Mouse (Mus musculus): ENCODE measurements at regions not wholly inside any gene's neighbourhood (a gene's known extent, or its start where the extent isn't known, plus 50 kb on each side); places are given as distances from the start of the nearest gene placed in this dataset.

DNA sequence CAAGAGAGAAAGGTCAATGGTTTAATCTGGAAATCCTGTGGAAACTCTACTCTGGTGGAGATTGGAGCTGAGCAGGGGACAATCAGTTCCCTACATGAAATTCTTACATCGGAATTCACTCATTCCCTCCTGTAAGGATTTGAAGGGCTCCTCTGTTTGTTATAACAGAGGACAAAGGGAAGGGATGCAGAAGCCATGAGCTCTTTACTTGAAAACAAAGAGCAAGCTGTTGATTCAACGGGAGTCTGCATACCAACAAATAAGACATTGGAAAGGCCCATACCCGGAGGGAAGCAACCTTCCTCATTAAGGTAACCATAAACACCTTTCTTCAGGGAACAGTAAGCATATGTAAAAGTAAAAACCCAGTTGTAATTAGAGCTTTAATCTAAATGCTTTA, 359.3 kb downstream of the Cenpc1 start:
- no peak for DNase-seq

DNA sequence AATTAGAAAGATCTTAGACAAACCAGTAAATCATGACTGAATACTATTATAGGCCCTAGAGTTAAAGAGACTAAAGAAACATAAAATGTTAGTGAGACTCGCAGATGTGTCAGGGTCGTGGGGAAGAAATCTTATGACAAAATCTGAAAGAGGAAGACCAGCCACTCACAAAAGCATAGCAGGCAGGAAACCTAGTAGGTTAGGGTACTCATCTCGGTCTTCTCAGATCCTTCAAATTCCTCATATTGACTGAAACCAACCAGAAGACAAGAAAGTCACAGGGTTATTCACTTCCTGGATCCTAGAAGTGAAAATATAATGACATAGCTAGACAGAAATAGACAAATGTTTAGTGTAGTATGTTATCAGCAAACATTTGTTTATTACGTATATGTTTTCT, 387.5 kb downstream of the Cenpc1 start:
- DNase-seq: no peak

DNA sequence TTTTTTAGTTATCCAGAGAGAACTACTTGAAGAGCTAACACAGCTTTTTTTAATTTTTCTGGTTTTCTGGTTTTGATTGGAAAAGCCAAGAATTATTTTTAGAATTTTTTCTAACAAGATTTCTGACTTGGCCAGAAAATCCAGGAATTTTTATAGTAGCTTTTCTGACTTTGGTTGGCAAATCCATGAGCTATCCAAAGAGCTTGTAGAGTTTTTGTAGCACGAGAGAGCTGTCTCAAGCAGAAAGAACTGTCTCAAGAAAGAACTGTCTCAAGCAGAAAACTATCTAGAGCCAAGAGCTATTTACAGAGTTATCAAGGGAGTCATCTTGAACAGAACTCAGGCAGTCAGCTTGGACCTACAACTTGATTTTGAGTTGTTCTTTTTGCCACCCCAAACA, 394.3 kb downstream of the Cenpc1 start:
- no peak for DNase-seq

DNA sequence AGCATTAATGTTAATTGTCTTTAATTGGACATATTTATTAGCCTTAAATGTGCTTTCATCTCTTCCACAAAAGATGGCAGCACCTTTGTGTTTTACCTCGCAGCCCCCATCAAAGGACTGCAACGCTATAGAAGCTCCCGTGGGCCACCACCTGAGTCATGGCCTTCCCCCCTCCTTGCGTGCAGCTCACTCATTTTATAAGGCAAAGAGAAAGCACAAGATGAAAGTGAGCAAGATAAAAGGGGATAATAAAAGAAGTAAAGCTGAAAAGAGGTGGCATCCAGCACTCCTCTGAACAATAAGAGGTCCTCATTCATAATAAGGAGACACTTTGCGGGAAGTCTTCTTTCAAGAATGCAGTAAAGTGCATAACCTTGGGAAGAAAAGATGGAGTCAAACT, 403.9 kb downstream of the Cenpc1 start:
- DNase-seq: no peak

DNA sequence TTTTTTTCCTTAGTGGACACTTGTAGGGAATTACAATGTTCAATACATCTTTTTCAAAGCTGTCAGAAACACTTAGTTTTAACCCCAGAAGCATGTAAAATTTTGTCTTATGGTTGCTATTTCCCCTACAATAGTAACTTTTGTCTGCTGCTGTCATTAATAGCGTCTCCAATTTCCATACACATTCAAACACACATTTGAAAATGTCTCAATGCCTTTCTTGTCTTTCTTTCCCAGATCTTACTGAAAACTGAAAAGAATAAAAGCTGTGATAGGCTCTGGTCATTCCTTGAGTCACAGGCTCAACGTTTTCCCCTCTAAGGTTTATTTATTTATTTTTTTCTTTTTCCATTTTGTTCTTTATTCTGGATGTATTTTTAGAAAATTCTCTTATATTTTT, 444.3 kb downstream of the Cenpc1 start:
- DNase-seq: no peak

DNA sequence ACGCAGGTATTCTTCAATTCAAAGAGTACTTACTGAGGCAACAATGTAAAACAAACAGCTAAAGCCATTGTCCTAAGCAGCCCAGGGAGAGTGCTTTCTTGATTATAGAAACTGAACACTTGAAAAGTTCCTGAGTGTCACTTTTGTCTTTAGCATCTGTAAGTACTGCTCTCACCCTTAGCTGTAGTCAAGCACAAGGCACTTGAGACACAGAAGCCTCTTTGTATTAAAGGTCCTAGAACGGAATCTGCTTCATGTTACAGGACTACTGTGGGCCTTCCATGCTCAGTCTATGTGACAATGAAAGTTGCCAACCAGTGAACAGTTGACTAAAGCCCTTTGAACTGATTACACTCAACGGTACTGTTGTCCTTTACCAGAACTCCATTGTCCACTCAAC, 450.6 kb downstream of the Cenpc1 start:
- no peak for DNase-seq

DNA sequence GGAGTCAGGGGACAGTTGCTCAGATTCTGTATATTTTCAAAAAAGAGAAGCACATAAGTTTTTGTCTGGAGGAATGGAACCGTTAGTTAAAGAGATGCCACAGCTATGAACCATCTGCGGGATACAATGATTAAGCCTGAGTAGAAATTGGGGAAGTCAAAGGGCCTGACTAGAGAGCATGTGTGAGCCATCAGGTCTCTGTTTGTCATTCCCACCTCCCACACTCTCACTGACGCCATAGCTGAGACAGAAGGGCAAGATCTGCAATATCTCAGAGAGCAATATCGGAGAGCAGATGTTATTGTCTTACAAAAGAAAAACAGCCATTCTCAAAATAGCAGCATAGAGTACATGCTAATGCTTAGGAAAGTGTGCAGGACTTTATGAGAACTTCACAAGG, 452.8 kb downstream of the Cenpc1 start:
- DNase-seq: no peak

DNA sequence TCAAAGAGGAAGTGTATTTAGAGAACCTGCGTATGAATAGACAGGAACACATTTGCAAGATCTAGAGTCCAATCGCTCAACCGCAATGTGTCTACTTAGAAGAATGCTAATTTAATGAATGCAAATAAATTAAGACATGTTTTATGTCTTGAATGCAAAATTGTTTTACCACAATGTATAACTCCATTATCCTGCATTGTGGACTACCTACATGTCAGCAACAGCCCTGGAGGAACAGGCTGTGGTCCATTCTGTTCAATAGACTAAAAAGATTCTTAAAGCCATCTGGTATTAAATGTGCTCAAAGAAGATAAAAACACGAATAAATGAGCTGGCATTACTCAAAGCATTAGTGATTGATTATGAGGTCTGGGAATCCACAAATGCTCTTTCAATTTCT, 456.3 kb downstream of the Cenpc1 start:
- DNase-seq: no peak

DNA sequence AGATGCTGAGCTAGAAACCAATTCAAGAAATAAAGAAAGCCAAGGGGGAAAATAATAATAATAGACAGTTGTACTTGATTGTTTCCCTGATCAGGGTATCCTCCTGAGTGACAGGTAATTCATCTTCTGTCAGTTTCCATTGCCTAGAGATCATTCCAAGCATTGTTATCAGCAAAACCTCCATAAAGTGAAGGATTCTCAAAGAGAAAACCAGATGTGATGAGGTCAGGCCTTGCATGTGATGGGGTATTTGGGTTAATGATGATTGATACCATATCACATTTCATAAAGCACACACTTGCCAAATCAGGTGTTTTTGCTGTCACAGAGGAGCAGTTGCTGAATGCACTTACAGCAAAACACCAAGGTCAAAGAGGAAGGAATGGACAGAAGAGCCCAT, 467.2 kb downstream of the Cenpc1 start:
- DNase-seq: no peak

DNA sequence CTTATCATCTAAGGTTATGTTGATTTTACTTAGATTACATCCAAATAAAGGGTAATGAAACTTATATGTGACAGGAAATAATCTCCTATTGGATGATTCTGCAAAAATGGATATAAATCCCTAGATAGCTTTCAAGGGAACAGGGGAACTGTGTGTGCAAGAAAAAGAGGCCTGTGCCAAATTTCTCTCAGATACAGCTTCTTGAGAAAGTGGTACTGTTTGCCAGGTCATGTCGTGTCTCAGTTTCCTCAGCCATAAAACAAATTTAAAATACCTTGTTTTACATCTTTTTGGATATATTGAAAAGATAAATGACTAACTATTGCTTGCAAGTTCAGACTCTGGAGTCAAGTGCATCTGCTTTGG, 470.3 kb downstream of the Cenpc1 start:
- no peak for DNase-seq

DNA sequence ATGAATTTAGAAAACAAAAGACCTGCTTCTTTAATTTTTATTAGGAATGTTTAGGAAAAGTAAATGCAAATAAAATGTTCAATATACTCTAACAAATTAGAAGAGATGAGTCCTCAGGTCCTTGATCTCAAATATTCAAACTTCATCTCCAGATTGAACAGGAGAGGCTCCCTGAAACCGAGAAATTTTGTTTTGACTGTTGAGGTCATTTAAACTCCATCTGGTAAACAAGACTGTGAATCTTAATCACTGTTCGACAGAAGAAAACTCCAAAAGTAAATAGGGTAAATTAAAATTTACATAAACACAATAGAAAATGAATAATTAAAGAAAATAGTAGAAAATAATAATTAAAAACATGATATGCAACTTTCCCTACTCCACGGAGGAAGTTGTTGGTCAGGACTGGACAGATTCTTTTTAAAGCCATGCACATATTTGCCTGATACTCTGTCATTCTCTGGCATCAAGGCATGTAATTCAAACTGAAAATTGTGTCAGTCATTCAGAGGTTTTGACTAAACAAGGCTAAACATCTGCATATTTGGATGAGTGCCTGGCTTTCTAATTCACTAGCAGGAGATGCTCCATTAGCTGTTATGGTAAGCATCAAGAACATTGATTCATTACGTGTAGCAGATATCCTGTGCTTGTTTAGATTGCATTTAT, 470.8 kb downstream of the Cenpc1 start:
- no peak for DNase-seq

DNA sequence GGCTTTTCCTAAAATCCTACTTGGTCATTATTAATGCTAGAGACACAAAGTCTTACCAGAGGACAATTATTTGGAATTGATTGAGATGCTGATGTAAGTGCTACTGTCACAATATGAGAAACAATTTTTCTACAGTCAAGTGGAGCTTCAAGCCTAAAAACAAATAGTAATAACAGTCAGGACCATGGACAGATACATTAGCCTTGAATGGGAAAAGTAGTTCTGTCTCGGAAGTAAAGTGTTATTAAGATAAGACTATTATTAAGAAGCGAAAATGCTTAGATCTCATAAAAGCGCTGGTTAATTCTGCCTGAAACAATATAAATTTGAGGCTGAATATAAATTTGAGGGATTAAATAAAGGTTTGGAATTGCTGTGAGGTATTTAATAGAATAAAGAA, 473.1 kb downstream of the Cenpc1 start:
- no peak for DNase-seq

DNA sequence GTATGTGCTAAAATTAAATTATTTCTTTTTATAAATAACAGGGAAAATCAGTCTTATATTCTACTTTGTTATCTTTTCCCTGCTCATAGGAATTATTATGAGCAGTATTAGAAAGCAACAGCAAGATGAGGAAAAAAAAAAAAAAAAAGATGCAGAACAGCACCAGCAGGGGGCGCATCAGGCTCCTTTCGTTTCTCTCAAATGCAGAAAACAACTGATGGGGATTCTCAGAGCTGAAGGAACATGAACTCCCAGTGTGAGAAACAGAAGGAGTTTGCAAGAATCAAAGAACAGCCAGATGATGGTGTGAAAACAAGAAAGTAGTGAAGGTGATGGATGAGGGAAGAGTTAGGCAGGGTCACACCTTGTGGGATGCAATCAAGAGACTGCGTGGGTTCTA, 478.7 kb downstream of the Cenpc1 start:
- peak; percentile 4 for DNase-seq

DNA sequence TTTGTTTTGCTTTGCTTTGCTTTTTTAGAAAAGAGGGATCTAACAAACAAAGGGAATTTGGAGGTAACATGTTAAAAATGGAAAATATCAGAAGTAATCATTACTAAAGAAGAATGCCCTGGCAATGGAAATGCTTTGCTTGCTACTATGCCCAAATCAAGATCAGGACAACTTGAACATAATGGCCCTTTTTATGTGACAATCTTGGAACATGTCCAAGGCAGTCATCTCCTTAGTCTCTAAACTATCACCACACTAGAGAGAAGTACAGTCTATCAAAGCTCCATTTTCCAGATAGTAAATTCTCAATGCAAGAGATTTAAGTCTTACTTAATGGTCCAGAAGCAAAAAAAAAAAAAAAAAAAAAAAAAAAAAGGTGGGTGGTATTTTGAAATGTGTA, 492.9 kb downstream of the Cenpc1 start:
- no peak for DNase-seq

DNA sequence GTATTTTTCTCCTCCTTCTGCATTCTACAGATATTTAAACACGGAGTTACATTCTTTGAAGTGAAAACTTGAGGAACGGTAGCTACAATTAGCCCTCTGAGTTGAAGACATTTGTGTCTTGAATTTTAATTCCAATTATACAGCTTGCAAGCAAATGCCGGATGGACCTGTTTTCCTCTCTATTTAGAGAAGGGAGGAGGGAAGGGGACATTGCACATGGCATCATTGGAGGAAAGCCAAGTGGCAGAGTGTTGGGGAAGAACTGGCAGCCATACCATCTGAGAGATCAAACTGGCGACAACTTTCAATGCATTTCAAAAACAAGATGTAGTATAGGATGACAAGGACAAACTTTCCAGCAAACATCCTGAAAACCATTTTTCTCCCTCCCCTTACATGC, 493.4 kb downstream of the Cenpc1 start:
- DNase-seq: peak; percentile 27

DNA sequence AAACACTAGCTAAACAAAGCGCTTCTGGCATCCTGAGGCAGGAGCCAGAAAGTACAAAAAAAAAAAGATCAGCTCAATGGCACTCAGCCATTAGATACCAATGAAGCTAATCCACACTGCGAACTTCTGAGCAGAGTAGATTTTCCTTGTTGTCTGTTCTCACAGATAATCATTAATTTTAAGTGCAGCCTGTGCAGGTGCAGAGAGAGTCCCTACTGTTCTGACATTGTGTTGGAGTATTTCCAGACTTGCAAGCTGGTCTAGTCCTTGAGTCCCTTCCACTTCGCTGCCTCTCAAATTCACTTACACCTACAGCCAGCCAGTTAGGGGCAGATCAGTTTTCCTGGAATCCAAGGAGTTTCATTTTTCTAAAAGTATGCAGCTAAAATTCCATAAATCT, 494.0 kb downstream of the Cenpc1 start:
- DNase-seq: peak; percentile 32

DNA sequence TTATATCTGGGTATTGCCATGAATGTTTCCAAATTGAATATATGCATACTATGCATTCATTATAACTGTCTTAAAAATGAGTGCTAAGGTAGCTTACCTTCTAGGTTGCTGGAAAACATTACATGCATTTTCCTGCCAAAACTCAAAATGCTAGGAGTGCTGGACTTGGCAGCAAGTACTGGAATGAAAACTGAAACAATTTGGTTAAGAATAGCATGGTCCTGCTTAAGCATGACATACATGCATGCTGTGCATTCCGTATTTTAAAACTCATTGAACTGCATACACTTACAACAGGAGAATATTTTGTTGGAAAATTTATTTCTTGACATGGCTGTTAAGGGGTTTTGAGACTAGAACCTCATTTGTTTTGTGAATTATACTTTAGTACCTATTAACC, 529.1 kb downstream of the Cenpc1 start:
- DNase-seq: no peak

DNA sequence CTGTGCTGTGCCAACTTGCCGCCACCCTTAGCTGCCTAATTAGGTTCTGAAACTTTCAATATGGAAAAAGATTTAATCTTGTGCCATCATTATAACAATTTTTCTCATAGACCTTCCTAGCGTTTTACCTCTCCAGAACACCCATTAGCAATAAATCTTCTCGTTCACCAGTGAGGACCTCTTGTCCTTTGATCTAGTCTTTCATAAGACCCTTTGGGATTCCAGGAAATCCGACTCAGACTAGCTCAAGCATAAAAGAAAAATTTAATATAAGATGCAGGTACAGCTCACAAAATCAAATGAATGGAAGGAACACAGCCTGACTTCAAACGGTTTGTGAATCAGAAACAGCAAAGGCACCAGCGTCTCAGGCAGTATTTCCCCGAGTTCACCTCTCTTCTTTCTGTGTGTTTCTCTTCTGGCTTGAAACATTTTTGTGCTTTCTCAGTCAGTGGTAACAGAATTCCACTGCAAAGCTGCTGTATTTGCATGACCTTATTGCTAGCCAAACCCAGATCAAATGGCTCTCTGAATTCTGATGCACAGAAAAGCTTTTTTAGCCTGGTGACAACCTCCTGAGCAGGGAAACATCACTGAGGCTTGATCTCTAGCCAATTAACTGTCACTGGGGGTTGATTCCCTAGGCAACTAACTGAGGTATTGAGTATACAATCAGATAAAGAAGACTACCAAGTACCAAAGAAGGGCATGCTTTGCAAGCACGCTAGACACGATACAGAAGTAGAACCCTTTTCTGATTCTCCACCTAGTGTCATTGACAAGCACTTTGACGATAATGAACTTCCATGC, 539.8 kb downstream of the Cenpc1 start:
- no peak for DNase-seq

DNA sequence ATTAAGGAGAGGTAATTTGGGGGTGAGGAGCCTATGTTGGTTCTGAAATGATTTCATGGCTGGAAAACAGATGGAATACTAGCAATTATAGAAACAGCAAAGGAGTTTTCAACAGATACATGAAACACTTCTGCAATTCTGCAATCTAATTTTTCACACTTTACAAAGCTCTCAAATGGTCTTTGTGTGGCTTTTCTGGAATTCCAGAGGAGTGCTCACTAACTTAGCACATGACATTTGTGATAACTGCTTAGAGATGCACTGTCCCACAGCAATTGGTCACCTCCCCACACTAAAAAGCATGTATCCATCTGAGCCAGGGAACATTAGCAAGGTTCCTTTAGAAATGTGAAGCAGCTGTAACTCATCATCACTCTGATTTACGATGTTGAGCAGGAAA, 560.1 kb downstream of the Cenpc1 start:
- no peak for DNase-seq

DNA sequence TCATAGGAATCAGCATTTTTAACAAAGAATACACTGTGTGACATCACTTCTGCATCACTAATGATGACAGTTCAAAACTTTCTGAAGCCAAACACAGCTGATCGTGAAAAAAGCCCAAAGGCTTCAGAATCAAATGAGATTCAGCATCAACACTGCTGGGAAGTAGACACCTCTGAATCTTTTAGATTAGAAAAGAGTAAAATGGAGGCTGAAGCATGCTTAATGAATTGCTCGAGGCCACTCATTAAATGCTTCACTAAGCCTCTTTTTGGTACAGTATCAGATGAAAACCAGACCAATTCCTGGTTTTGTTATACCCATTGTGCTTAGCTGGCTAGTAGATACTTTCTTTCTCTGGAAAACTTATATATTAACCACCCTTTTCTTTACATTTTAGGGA, 568.1 kb downstream of the Cenpc1 start:
- no peak for DNase-seq

DNA sequence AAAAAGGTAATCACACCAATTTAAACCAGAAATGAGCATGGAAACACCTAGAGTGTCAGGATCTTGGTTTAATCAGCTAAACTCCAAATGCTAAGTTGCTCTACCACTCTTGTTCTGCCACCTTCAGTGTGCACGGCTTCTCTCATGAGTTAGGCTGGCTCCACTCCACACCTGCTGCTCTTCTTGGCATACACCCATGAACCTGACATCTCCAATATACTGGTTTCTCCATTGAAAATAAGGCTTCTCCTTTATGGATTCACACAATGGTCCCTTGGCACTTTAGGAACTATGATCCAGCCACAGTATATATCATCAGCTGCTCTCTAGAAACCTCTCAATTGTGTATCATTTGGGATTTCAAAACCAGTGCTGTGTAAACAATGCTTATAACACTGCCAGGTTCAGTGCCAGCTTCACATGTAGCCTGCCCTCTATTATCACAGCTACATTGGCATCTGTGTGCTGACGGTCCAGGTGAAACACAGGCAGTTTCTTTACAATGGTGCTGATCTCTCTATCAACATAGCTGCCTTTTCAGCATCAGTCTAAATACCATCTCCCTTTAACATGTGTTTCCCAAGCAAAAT, 579.6 kb downstream of the Cenpc1 start:
- DNase-seq: no peak

DNA sequence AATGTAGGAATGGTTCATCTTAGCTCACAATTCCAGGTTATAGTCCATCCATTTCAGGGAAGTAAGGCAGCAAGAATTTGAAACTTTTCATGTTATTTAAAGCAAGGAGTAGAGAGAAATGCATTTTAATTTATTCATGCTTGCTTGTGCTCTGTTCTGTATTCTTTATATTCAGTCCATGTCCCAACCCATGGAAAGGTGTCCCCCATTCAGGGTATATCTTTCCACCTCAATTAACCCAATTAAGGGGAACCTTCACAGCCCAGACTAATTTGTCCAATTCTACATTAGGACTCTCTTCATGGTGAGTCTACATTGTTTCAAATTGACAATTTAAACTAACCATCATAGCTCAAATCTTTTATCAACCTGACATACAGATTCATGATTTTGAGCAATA, 580.2 kb downstream of the Cenpc1 start:
- no peak for DNase-seq

DNA sequence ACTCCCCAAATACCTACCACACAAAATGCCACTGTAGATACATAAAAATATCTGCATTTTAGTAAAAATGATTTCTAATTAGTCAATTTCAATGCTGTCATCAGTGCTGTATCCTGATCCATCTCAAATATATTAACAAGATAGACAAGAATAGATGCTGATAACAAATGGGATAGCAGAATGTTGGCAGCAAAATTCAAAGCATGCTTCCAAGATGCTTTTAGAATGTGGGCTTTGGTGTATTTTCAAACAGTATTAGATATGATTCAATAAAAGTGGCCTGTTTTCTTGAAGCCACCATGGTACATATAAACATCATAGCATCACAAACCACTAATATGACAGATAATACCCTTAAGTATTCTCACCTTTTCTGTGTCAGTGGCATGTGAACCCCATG, 597.6 kb downstream of the Cenpc1 start:
- DNase-seq: no peak

DNA sequence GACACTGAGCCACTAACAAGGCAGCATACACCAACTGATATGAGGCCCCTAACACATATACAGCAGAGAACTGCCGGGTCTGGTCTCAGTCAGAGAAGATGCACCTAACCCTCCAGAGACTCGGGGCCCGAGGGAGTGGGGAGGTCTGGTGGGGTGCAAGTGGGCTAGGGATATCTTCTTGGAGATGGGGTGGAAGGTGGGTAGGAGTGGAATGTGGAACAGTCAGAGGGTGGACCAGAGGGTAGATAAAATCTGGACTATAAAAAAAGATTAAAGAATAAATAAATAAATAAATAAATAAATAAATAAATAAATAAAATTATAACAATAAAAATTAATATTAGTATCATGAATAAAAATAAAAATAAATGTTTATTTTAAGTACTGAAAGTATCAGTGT, 598.2 kb downstream of the Cenpc1 start:
- no peak for DNase-seq
